Comparison of ENCODE assay signal across 9 mouse cellular contexts in the genomic region with DNA sequence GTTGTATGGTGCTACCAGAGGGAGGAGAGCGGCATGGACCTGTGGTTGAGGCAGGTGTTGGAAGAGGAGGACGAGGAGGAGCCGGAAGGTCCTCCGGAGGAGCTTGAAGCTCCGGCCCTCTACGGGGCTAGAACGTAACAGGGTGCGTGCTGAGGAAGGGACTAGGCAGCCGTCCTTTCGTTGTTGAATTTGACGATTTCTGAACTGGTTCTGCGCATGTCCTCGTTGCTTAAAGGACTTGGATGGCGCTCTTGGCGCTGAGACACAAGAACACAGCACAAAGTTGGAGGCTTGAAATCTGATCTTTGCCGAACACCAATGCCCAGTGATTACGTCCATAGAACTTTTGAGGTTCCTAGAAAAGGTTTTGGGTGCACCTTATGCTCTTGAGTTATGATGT. TPM values are rescaled to one million over a fixed set of nuclear protein-coding genes. Genes with fewer than 3 reads are reported as not detected.
A peak's percentile ranks its signal among the peaks of the same experiment; 100 is the strongest.
DNase-seq lines count a peak whose midpoint lies in the region; ATAC-seq and TF ChIP-seq lines count a peak whose summit lies in the region.
"Had no signal": no experiment of that assay in that cellular context is flagged by ENCODE, and none has a peak within 500 bp of the region (broad histone marks: within the 10 kb centered on the region; RNA-seq: fewer than 3 reads in every experiment).

No protein-coding gene starts in this region.

- H3K9ac ChIP-seq in heart, embryonic 13.5 days = peak overlapping the region; percentile 88
- H3K9ac ChIP-seq in forebrain, embryonic 15.5 days (replicated peaks) = peak overlapping the region; percentile 74

- peaks cover 42% of the 10 kb centered on the region for H3K4me1 ChIP-seq in heart, embryonic 13.5 days
- peaks cover 61% of the 10 kb centered on the region for H3K4me1 ChIP-seq in G1E (ENCODE audit: insufficient read depth, low read depth, low read length)
- peaks cover 40% of the 10 kb centered on the region for H3K4me1 ChIP-seq in forebrain, embryonic 15.5 days

- H3K9me3 ChIP-seq in heart, embryonic 13.5 days = no peaks in the 10 kb centered on the region
- H3K9me3 ChIP-seq in G1E (replicated peaks) = no peaks in the 10 kb centered on the region
- H3K9me3 ChIP-seq in forebrain, embryonic 15.5 days = no peaks in the 10 kb centered on the region

- peaks cover 24% of the 10 kb centered on the region for H3K27me3 ChIP-seq in heart, embryonic 13.5 days (replicated peaks)
- peaks cover 5% of the 10 kb centered on the region for H3K27me3 ChIP-seq in G1E (ENCODE audit: insufficient read depth, low read length)
- peaks cover 6% of the 10 kb centered on the region; the same call in 1 of the 2 replicates for H3K27me3 ChIP-seq in forebrain, embryonic 15.5 days

- no peak for ATAC-seq in heart, embryonic 13.5 days (ENCODE audit: extremely low read depth, insufficient number of reproducible peaks, low FRiP score, low TSS enrichment)
- ATAC-seq in G1E (ENCODE audit: extremely low read depth, insufficient number of reproducible peaks, low FRiP score, poor library complexity, severe bottlenecking) = no peak
- no peak; the same call in 1 of the 2 replicates for ATAC-seq in forebrain, embryonic 15.5 days (replicated peaks)

- peak overlapping the region; percentile 91 for H3K27ac ChIP-seq in heart, embryonic 13.5 days (replicated peaks)
- H3K27ac ChIP-seq in forebrain, embryonic 15.5 days (replicated peaks) = no peak overlapping the region; the same call in 1 of the 2 replicates
- peak overlapping the region; percentile 17; the same call in 1 of the 2 replicates for H3K27ac ChIP-seq in macrophage

- peaks cover 7% of the 10 kb centered on the region; the same call in 1 of the 2 replicates for H3K36me3 ChIP-seq in heart, embryonic 13.5 days
- H3K36me3 ChIP-seq in G1E (replicated peaks) = peaks cover 32% of the 10 kb centered on the region
- H3K36me3 ChIP-seq in forebrain, embryonic 15.5 days = no peaks in the 10 kb centered on the region
- no peaks in the 10 kb centered on the region for H3K36me3 ChIP-seq in macrophage (ENCODE audit: inconsistent target)

- DNase-seq in heart, adult 8-10 months (ENCODE audit: low spot score) = no peak
- no peak for DNase-seq in G1E (ENCODE audit: low spot score)
- no peak for DNase-seq in adrenal gland, adult 8-10 months
- no peak for DNase-seq in urinary bladder, postnatal 14 days (ENCODE audit: low spot score)
- DNase-seq in spleen, postnatal 4 days (ENCODE audit: low spot score in 2 of 2) = no peak

- H3K4me2 ChIP-seq in heart, embryonic 13.5 days = peak overlapping the region; percentile 90
- peak overlapping the region; percentile 99 for H3K4me2 ChIP-seq in forebrain, embryonic 15.5 days (replicated peaks)

- TF ChIP-seq CTCF in G1E (IDR thresholded peaks at IDR 0.05; ENCODE audit: low read depth, low read length) = no peak

- WGBS in heart, embryonic 13.5 days = 8% methylated on average over 17 of the region's 17 CpGs
- WGBS in forebrain, embryonic 15.5 days = 9% methylated on average over 17 of the region's 17 CpGs
- WGBS in macrophage (ENCODE audit: missing documents) = 10% methylated on average over 17 of the region's 17 CpGs

- H3K79me2 ChIP-seq in macrophage (ENCODE audit: inconsistent target) = peaks cover 21% of the 10 kb centered on the region

- H3K4me3 ChIP-seq in heart, embryonic 13.5 days = peak overlapping the region; percentile 74
- peak overlapping the region; percentile 90 for H3K4me3 ChIP-seq in G1E (ENCODE audit: low read depth, low read length)
- peak overlapping the region; percentile 92 for H3K4me3 ChIP-seq in forebrain, embryonic 15.5 days
- peak overlapping the region; percentile 94 for H3K4me3 ChIP-seq in macrophage (ENCODE audit: inconsistent target)

RNA-seq across cellular contexts. Expression of a gene that starts 0.6 kb away (rescaled TPM):
- 22.0 and 25.2 TPM in 2 replicates for polyA plus RNA-seq in heart, embryonic 13.5 days (2015; fragmentation: Nextera tagmentation; extraction: Ambion mirVana)
- 10 to 100 TPM; 21.6 to 25.9 (median 22.5) TPM for total RNA-seq in heart, adult 8-10 months (2022)
- total RNA-seq in G1E (2014; fragmentation: Nextera tagmentation) (10.5 and 15.7 TPM in 2 replicates), G1E (2017) (12.1 and 13.9 TPM in 2 replicates)
- polyA plus RNA-seq in G1E (2012) (36.9 and 44.1 TPM in 2 replicates), macrophage (2018) (3.5 to 10.5 TPM (median 6.5 TPM) in 3 replicates)
- polyA plus RNA-seq in forebrain, embryonic 15.5 days (2015; fragmentation: Nextera tagmentation; extraction: Ambion mirVana) = 35.7 and 37.8 TPM in 2 replicates
- 10 to 100 TPM in 4 of 26 experiments, 1 to 10 TPM in 22; 2.1 to 12.0 (median 6.1) TPM for total RNA-seq in macrophage (2018; cell fraction: chromatin; rRNA removed)
- total RNA-seq in macrophage (2018; cell fraction: cytosol; rRNA removed) = 1 to 10 TPM; 2.9 to 6.9 (median 5.5) TPM
- 10 to 100 TPM in 12 of 26 experiments, 1 to 10 TPM in 14; 4.6 to 19.2 (median 9.2) TPM for total RNA-seq in macrophage (2018; cell fraction: nucleus; rRNA removed)
- total RNA-seq in adrenal gland, adult 8-10 months (2022) = 10 to 100 TPM; 18.4 to 21.7 (median 20.9) TPM

RNA-seq across cellular contexts. Expression of a gene that starts 3.2 kb away (rescaled TPM):
- 4.3 and 4.5 TPM in 2 replicates for polyA plus RNA-seq in heart, embryonic 13.5 days (2015; fragmentation: Nextera tagmentation; extraction: Ambion mirVana)
- total RNA-seq in heart, adult 8-10 months (2022) = 10 to 100 TPM in 1 of 4 experiments, 1 to 10 TPM in 3; 7.0 to 11.2 (median 7.9) TPM
- total RNA-seq in G1E (2014; fragmentation: Nextera tagmentation) = 14.1 and 15.0 TPM in 2 replicates
- 8.5 and 10.1 TPM in 2 replicates for total RNA-seq in G1E (2017)
- polyA plus RNA-seq in G1E (2012) = 59.4 and 65.9 TPM in 2 replicates
- polyA plus RNA-seq in forebrain, embryonic 15.5 days (2015; fragmentation: Nextera tagmentation; extraction: Ambion mirVana) = 10.6 and 14.2 TPM in 2 replicates
- 10 to 100 TPM in 22 of 26 experiments, 1 to 10 TPM in 4; 4.4 to 46.5 (median 19.0) TPM for total RNA-seq in macrophage (2018; cell fraction: chromatin; rRNA removed)
- total RNA-seq in macrophage (2018; cell fraction: cytosol; rRNA removed) = 1 to 10 TPM in 25 of 26 experiments, under 1 TPM in 1; 0.78 to 4.7 (median 2.3) TPM
- 10 to 100 TPM in 13 of 26 experiments, 1 to 10 TPM in 13; 2.4 to 26.8 (median 10.0) TPM for total RNA-seq in macrophage (2018; cell fraction: nucleus; rRNA removed)
- polyA plus RNA-seq in macrophage (2018) = 2.4 to 4.9 TPM (median 3.0 TPM) in 3 replicates
- total RNA-seq in adrenal gland, adult 8-10 months (2022) = 10 to 100 TPM; 18.4 to 36.4 (median 26.2) TPM

RNA-seq across cellular contexts. Expression of a gene that starts 9.7 kb away (rescaled TPM):
- polyA plus RNA-seq in heart, embryonic 13.5 days (2015; fragmentation: Nextera tagmentation; extraction: Ambion mirVana) = 0.27 and 0.28 TPM in 2 replicates
- not detected for total RNA-seq in heart, adult 8-10 months (2022)
- total RNA-seq in G1E (2014; fragmentation: Nextera tagmentation) (not detected in 2 replicates), G1E (2017) (0.52 TPM in 1 of 2 replicates, not detected in the other)
- polyA plus RNA-seq in G1E (2012) (0.05 TPM in 1 of 2 replicates, not detected in the other), macrophage (2018) (not detected in 3 replicates)
- polyA plus RNA-seq in forebrain, embryonic 15.5 days (2015; fragmentation: Nextera tagmentation; extraction: Ambion mirVana) = not detected in 2 replicates
- not detected for total RNA-seq in macrophage (2018; cell fraction: chromatin; rRNA removed)
- total RNA-seq in macrophage (2018; cell fraction: cytosol; rRNA removed) = not detected
- total RNA-seq in macrophage (2018; cell fraction: nucleus; rRNA removed) = not detected
- under 1 TPM in 3 of 4 experiments, not detected in 1; 0.40 to 0.67 (median 0.42) TPM for total RNA-seq in adrenal gland, adult 8-10 months (2022)
- polyA plus RNA-seq: Patski had no signal

RNA-seq across cellular contexts. Expression of a gene that starts 22.7 kb away (rescaled TPM):
- not detected in 2 replicates for polyA plus RNA-seq in heart, embryonic 13.5 days (2015; fragmentation: Nextera tagmentation; extraction: Ambion mirVana)
- not detected for total RNA-seq in heart, adult 8-10 months (2022)
- not detected in 2 replicates for total RNA-seq in G1E (2014; fragmentation: Nextera tagmentation)
- 0.05 and 0.12 TPM in 2 replicates for total RNA-seq in G1E (2017)
- not detected in 2 replicates for polyA plus RNA-seq in G1E (2012)
- polyA plus RNA-seq in forebrain, embryonic 15.5 days (2015; fragmentation: Nextera tagmentation; extraction: Ambion mirVana) = not detected in 2 replicates
- 1 to 10 TPM in 25 of 26 experiments, under 1 TPM in 1; 0.88 to 8.2 (median 2.4) TPM for total RNA-seq in macrophage (2018; cell fraction: chromatin; rRNA removed)
- total RNA-seq in macrophage (2018; cell fraction: cytosol; rRNA removed) = under 1 TPM in 10 of 26 experiments, not detected in 16; 0.03 to 0.26 (median 0.07) TPM
- 1 to 10 TPM in 14 of 26 experiments, under 1 TPM in 11, not detected in 1; 0.44 to 2.8 (median 1.1) TPM for total RNA-seq in macrophage (2018; cell fraction: nucleus; rRNA removed)
- not detected in 3 replicates for polyA plus RNA-seq in macrophage (2018)
- under 1 TPM in 3 of 4 experiments, not detected in 1; 0.09 to 0.34 (median 0.19) TPM for total RNA-seq in adrenal gland, adult 8-10 months (2022)

RNA-seq across cellular contexts. Expression of a gene that starts 51.8 kb away (rescaled TPM):
- 15.7 and 17.9 TPM in 2 replicates for polyA plus RNA-seq in heart, embryonic 13.5 days (2015; fragmentation: Nextera tagmentation; extraction: Ambion mirVana)
- 10 to 100 TPM; 25.7 to 28.2 (median 27.1) TPM for total RNA-seq in heart, adult 8-10 months (2022)
- total RNA-seq in G1E (2014; fragmentation: Nextera tagmentation) (10.8 and 12.7 TPM in 2 replicates), G1E (2017) (15.7 and 17.8 TPM in 2 replicates)
- polyA plus RNA-seq in G1E (2012) (14.7 and 16.1 TPM in 2 replicates), macrophage (2018) (98.1 to 170 TPM (median 98.2 TPM) in 3 replicates)
- polyA plus RNA-seq in forebrain, embryonic 15.5 days (2015; fragmentation: Nextera tagmentation; extraction: Ambion mirVana) = 28.8 and 30.4 TPM in 2 replicates
- total RNA-seq in macrophage (2018; cell fraction: chromatin; rRNA removed) = 1,000 to 10,000 TPM in 4 of 26 experiments, 100 to 1,000 TPM in 22; 373 to 1,518 (median 703) TPM
- 100 to 1,000 TPM; 146 to 320 (median 222) TPM for total RNA-seq in macrophage (2018; cell fraction: cytosol; rRNA removed)
- 100 to 1,000 TPM; 273 to 894 (median 489) TPM for total RNA-seq in macrophage (2018; cell fraction: nucleus; rRNA removed)
- 10 to 100 TPM; 47.4 to 77.7 (median 67.8) TPM for total RNA-seq in adrenal gland, adult 8-10 months (2022)
